Mouse (Mus musculus) gastrocnemius, postnatal 25 days (tissue): Measurements from ENCODE around the gene Cfhr1. TPM values are rescaled to one million over a fixed set of nuclear protein-coding genes. Genes with fewer than 3 reads are reported as not detected.

Source experiments
- DNase-seq: peaks from one replicate; pipeline ENCODE4 v3.0.0; 2022
- long read RNA-seq, 2 experiments: library from polyadenylated mRNA; stranded (forward); transcript quantifications; one replicate each; pipeline ENCODE4 v2.0.0; 2021
- total RNA-seq, 2 experiments: library from RNA; stranded (reverse); gene quantifications; 1 replicate in 1 of 2; 2 replicates in 1 of 2; pipeline ENCODE4 v1.2.3; 2021

The Cfhr1 gene
- not detected for total RNA-seq
- long read RNA-seq, experiment 1: 0 reads
- long read RNA-seq, experiment 2: 0 reads

DNA sequence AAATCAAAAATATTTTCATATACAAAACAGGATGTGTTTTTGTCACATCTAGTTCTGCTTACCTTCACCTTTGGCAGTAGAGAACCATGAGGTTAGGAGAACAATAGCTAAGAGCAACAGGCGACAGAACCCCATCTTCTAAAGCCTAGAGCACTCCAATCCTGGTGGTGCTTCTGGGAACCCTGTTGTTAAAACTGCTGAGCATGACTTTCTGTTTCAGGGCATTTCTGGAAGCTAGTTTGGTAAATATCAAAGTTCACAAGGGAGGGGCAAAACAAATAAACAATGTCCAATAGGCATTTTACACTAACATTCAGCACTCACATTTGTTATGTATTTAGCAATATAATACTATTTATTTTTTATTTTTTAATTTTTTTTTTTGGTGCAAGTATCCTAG, at the start of gene Cfhr1:
Gene Cfhr1, minus strand, starts transcription at position 249 of the 400 bp plus-strand sequence.
- no peak for DNase-seq

DNA sequence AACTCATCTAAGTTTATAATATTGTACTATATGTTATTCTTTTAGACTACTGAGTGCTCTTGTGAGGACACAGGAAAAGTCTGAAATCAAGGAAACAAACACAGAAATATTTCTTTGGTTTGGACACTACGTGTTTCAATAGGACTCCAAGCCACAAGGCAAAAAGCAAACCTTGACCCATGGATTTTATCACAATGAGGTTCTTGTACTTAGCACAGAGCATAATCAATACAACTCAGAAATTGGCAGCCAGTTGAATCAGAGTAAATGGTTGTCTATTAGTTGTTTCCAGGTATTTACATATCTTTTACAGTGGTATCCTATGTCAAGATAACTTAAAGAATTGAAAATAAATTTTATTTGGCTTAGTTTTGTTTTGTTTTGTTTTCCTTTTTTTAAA, 8.8 kb downstream of the Cfhr1 start:
- DNase-seq: no peak

DNA sequence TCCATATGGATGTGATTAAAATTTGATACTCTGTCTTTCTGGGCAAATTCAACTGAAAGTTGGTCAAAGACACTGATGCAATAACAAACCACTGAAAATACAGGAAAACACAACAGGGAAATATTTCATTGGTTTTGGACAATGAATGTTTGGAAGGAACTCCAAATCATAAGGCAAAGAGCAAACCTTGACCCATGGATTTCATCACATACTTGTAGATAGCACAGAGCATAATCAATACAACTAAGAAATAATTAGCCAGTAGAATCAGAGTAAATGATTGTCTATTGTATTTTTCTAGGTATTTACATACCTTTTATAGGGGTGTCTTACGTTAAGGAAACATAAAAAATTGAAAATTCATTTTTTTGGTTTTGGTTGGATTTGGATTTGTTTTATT, 11.5 kb downstream of the Cfhr1 start:
- DNase-seq: no peak

DNA sequence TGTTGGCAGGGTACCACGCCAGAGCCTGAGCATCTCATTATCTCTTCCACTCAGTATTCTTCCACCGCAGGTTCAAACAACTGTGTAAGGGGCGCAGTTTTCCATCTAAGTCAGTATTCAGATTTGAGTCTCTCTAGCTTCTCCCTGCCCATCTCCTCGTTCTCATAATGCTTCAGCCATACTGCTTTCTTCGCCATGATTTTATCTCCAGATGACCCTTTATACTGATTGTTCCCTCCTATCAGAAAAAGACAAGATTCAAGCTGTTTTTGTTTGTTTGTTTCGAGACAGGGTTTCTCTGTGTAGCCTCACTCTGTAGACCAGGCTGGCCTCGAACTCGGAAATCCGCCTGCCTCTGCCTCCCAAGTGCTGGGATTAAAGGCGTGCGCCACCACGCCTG, 45.5 kb downstream of the Cfhr1 start:
- no peak for DNase-seq

DNA sequence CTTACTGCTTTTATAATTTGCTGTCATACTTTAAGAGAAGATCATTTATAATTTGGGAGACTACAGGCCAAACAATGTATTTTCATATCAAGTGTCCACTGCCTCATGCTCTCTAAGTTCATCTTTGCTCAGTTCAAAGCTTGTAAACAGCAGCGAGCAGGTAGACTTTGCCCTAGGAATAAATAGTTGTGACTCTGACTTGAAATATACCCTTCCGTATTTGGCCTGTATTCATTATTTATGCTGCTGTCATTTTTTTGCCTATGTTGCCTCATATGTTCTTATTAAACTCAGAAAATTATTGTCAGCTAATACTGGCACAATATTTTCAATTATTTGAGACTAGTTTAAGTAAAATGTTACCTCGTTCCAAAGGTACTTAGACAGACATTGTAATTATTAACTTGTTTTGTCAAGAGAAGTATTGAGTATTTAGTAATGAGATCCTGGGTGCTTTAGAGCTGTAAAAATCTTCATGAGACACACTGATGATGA, 58.8 kb downstream of the Cfhr1 start, which contains the start of gene F13b:
Gene F13b, plus strand, starts transcription at position 445 of the 495 bp plus-strand sequence.
- DNase-seq: no peak

DNA sequence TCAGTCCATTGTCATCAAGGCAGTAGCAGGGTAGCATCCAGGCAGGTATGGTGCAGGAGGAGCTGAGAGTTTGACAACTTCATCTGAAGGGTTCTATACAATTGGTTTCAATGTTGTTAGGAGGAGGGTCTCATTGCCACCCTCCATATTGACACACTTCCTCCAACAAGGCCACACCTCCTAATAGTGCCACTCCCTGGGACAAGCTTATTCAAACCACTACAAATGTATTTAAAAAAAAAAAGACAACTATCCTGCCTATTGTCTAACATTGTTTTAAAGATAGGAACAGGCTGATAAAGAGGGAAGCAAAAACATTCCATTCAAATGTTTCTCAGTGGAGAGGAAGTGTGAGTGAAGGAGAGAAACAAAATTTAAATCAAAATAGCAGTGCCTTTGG, 60.3 kb downstream of the Cfhr1 start:
- no peak for DNase-seq

Other genes starting within 250 kb of the Cfhr1 start
- gene Crb1, start 183.2 kb downstream of the Cfhr1 start, total RNA-seq: not detected
- 10 to 100 TPM; 15.2 to 16.9 TPM for gene Zbtb41, start 138.0 kb downstream of the Cfhr1 start, total RNA-seq
- gene Aspm, start 105.5 kb downstream of the Cfhr1 start, total RNA-seq: under 1 TPM; 0.41 to 0.51 TPM
- gene F13b, start 58.6 kb downstream of the Cfhr1 start, total RNA-seq: not detected
- gene Gm4788, start 221.0 kb upstream of the Cfhr1 start, total RNA-seq: not detected